ENCODE assay signal across 12 mouse cellular contexts in the genomic region with DNA sequence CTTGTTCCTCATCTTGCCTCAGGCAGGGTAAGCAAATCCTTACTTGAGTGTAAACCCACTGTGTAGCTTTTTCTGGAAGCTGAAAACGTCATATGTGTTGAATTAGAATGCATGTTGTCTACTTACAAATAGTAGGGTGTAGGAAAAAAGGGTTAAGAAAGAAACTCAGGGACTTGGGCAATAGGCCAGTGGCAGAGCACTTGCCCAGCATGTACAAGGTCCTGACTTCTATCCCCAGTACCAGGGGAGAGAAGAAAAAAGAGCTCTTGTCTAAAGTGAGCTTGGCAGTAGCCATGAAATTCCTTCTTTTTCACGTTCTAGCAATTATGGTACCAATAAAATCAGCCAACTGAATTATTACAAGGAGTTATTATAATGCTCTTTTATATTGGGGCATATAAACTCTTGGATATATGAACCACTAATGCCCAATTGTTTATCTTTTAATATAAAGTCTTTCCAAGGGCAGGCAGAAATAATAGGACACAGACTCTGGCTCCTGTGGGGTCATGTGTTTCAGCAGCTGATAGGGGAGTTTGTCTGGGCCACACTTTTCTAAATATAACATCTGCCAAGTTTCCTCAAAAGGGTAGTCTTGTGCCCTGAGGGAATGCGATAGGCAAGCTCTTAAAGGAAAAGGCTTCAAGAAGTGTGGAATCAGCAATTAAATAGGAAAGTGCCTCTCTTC.
A peak's percentile ranks its signal among the peaks of the same experiment; 100 is the strongest.
DNase-seq lines count a peak whose midpoint lies in the region; ATAC-seq and TF ChIP-seq lines count a peak whose summit lies in the region.
"Had no signal": no experiment of that assay in that cellular context is flagged by ENCODE, and none has a peak within 500 bp of the region (broad histone marks: within the 10 kb centered on the region; RNA-seq: fewer than 3 reads in every experiment).

No protein-coding gene starts in this region.

- no peak for DNase-seq in gastrocnemius, adult 2 months
- no peak for DNase-seq in gastrocnemius, postnatal 36 days
- peak; percentile 15 for DNase-seq in midbrain, postnatal 0 days (ENCODE audit: low spot score)
- no peak for DNase-seq in midbrain, embryonic 10.5 days (ENCODE audit: low spot score)
- peak; percentile 30 for DNase-seq in kidney, postnatal 36 days
- no peak for DNase-seq in urinary bladder, postnatal 14 days (ENCODE audit: low spot score)
- no peak for DNase-seq in thymus, adult 18-20 months
- DNase-seq: B cell, adult 2 months; lung, adult 2 months; thymus, adult 2 months had no signal

- H3K4me1 ChIP-seq in midbrain, postnatal 0 days (ENCODE audit: insufficient read depth, low read length), result peaks cover 3% of the 10 kb centered on the region; the same call in 1 of the 2 replicates
- H3K4me1 ChIP-seq in midbrain, embryonic 10.5 days, result no peaks in the 10 kb centered on the region
- no peaks in the 10 kb centered on the region for H3K4me1 ChIP-seq in stomach, embryonic 16.5 days (ENCODE audit: control insufficient read depth, insufficient read depth, low read length)

- 54% methylated on average over 3 of the region's 3 CpGs for whole genome bisulfite sequencing in midbrain, postnatal 0 days
- 77% methylated on average over 3 of the region's 3 CpGs for WGBS in midbrain, embryonic 10.5 days
- 54% methylated on average over 3 of the region's 3 CpGs for WGBS in stomach, embryonic 16.5 days

- intact Hi-C loops in gastrocnemius, adult 2 months (cut with DNase I), result no loop called here
- intact Hi-C loops in gastrocnemius, postnatal 36 days (cut with DNase I), result no loop called here

- H3K4me3 ChIP-seq in gastrocnemius, adult 2 months, result no peak overlapping the region
- H3K4me3 ChIP-seq in midbrain, postnatal 0 days (ENCODE audit: low read depth, low read length), result no peak overlapping the region
- H3K4me3 ChIP-seq in midbrain, embryonic 10.5 days, result no peak overlapping the region
- no peak overlapping the region for H3K4me3 ChIP-seq in stomach, embryonic 16.5 days (replicated peaks; ENCODE audit: low read length)

- H3K27me3 ChIP-seq in midbrain, postnatal 0 days (ENCODE audit: insufficient read depth, low read length), result no peaks in the 10 kb centered on the region
- no peaks in the 10 kb centered on the region for H3K27me3 ChIP-seq in midbrain, embryonic 10.5 days (ENCODE audit: low read depth, poor library complexity, severe bottlenecking)
- H3K27me3 ChIP-seq in stomach, embryonic 16.5 days (ENCODE audit: control insufficient read depth, insufficient read depth, low read length), result no peaks in the 10 kb centered on the region

- H3K9ac ChIP-seq in midbrain, postnatal 0 days (replicated peaks; ENCODE audit: low read length, poor library complexity, severe bottlenecking), result no peak overlapping the region
- H3K9ac ChIP-seq in stomach, embryonic 16.5 days (ENCODE audit: low read length), result no peak overlapping the region

- peak overlapping the region; percentile 8; the same call in 1 of the 2 replicates for H3K27ac ChIP-seq in gastrocnemius, adult 2 months
- no peak overlapping the region for H3K27ac ChIP-seq in midbrain, postnatal 0 days (ENCODE audit: low read depth, low read length)
- H3K27ac ChIP-seq in midbrain, embryonic 10.5 days (replicated peaks), result no peak overlapping the region
- H3K27ac ChIP-seq in stomach, embryonic 16.5 days (ENCODE audit: low read length), result peak overlapping the region; percentile 18; the same call in 1 of the 2 replicates

- no peak overlapping the region for H3K4me2 ChIP-seq in midbrain, postnatal 0 days (ENCODE audit: low read depth, low read length, poor library complexity, severe bottlenecking)
- H3K4me2 ChIP-seq in stomach, embryonic 16.5 days (ENCODE audit: low read depth, low read length), result no peak overlapping the region

- no peak for ATAC-seq in midbrain, postnatal 0 days (ENCODE audit: low FRiP score)
- ATAC-seq in stomach, embryonic 16.5 days (ENCODE audit: insufficient read depth, low FRiP score), result no peak; the same call in 1 of the 2 replicates
- ATAC-seq: midbrain, embryonic 16.5 days had no signal

- no peaks in the 10 kb centered on the region for H3K9me3 ChIP-seq in midbrain, postnatal 0 days (ENCODE audit: low read length)
- no peaks in the 10 kb centered on the region for H3K9me3 ChIP-seq in midbrain, embryonic 10.5 days (replicated peaks)
- no peaks in the 10 kb centered on the region for H3K9me3 ChIP-seq in stomach, embryonic 16.5 days (replicated peaks; ENCODE audit: control insufficient read depth, low read length)

- no peak for TF ChIP-seq CTCF in gastrocnemius, adult 2 months (IDR thresholded peaks at IDR 0.05)
- TF ChIP-seq CTCF in midbrain, postnatal 0 days (IDR thresholded peaks at IDR 0.05), result no peak

- H3K36me3 ChIP-seq in midbrain, postnatal 0 days (ENCODE audit: insufficient read depth, low read length), result no peaks in the 10 kb centered on the region
- no peaks in the 10 kb centered on the region for H3K36me3 ChIP-seq in midbrain, embryonic 10.5 days
- H3K36me3 ChIP-seq in stomach, embryonic 16.5 days (ENCODE audit: control insufficient read depth, insufficient read depth, low read length), result no peaks in the 10 kb centered on the region

Comparison
In these comparisons a context has a peak if more than half of its experiments do, and no peak if none do; other contexts are left out.
1. DNase-seq: peak in midbrain, postnatal 0 days (single experiment) and kidney, postnatal 36 days (2 of 2); none in gastrocnemius, adult 2 months (single experiment), gastrocnemius, postnatal 36 days (0 of 2), midbrain, embryonic 10.5 days (single experiment), urinary bladder, postnatal 14 days (single experiment) and thymus, adult 18-20 months (0 of 2).
2. H3K27ac ChIP-seq: peak in gastrocnemius, adult 2 months (single experiment) and stomach, embryonic 16.5 days (single experiment); none in midbrain, postnatal 0 days (single experiment) and midbrain, embryonic 10.5 days (single experiment).